Mouse (Mus musculus) megakaryocyte progenitor cell, adult 5-6 weeks (primary cell): ENCODE measurements around the gene Pram1. TPM values are rescaled to one million over a fixed set of nuclear protein-coding genes. Genes with fewer than 3 reads are reported as not detected.

Source experiments
- ATAC-seq: replicated peaks from 2 replicates; pipeline ENCODE4 v1.8.0; 2016; ENCODE audit warnings: mild to moderate bottlenecking, moderate TSS enrichment, inconsistent platforms; ENCODE audit not compliant: poor library complexity
- total RNA-seq, 2 experiments: library from RNA; stranded (forward) in 1 of 2; stranded (reverse) in 1 of 2; fragments of 157-497, 149-512 nt in 1 of 2; fragments of 200-1000 nt in 1 of 2; gene quantifications; 2 replicates each; pipeline versions ENCODE4 v1.2.3 to v1.2.4; 2015 to 2017

Gene Pram1
- total RNA-seq, 2 experiments from 2014 or later: 10.7 to 39.0 TPM

GRCm38 (mm10) chr17:33666813-33667212 is 29.0 kb downstream of the Pram1 start:
- no peak for ATAC-seq

- ATAC-seq: no peak
These were observed 31.8 kb downstream of the Pram1 start for GRCm38 (mm10) chr17:33669681-33670080.

GRCm38 (mm10) chr17:33673837-33674236 is 36.0 kb downstream of the Pram1 start:
- no peak for ATAC-seq

- ATAC-seq: no peak
These were observed 37.6 kb downstream of the Pram1 start for GRCm38 (mm10) chr17:33675452-33675851.

- ATAC-seq: no peak
These were observed 38.2 kb downstream of the Pram1 start for GRCm38 (mm10) chr17:33676086-33676485.

GRCm38 (mm10) chr17:33678771-33679170 is 40.9 kb downstream of the Pram1 start:
- ATAC-seq: peak; percentile 45

- no peak for ATAC-seq
These were observed 43.9 kb downstream of the Pram1 start for GRCm38 (mm10) chr17:33681767-33682166.

GRCm38 (mm10) chr17:33684671-33685231 is 46.9 kb downstream of the Pram1 start:
- peak; percentile 67 for ATAC-seq

GRCm38 (mm10) chr17:33685249-33685653 is 47.4 kb downstream of the Pram1 start:
- ATAC-seq: peak; percentile 95

GRCm38 (mm10) chr17:33686760-33687159 is 48.9 kb downstream of the Pram1 start, which contains the start of gene Hnrnpm:
Hnrnpm (minus strand) TSS chr17:33686860.
- no peak for ATAC-seq

Other genes starting within 250 kb of the Pram1 start
- gene Zfp101, start 243.4 kb upstream of the Pram1 start, total RNA-seq (2015): 15.8 and 24.3 TPM in 2 replicates
- gene Zfp101, start 243.4 kb upstream of the Pram1 start, total RNA-seq (2017): 17.3 and 54.4 TPM in 2 replicates
- not detected in 2 replicates for gene Actl9, start 205.2 kb upstream of the Pram1 start, total RNA-seq (2015)
- not detected in 2 replicates for gene Actl9, start 205.2 kb upstream of the Pram1 start, total RNA-seq (2017)
- 13.8 and 14.0 TPM in 2 replicates for gene Adamts10, start 113.9 kb upstream of the Pram1 start, total RNA-seq (2015)
- gene Adamts10, start 113.9 kb upstream of the Pram1 start, total RNA-seq (2017): 18.5 and 20.6 TPM in 2 replicates
- gene Myo1f, start 82.3 kb upstream of the Pram1 start, total RNA-seq (2015): 43.0 and 45.0 TPM in 2 replicates
- 96.4 and 121 TPM in 2 replicates for gene Myo1f, start 82.3 kb upstream of the Pram1 start, total RNA-seq (2017)
- gene Zfp414, start 9.0 kb upstream of the Pram1 start, total RNA-seq (2015): 41.4 and 48.9 TPM in 2 replicates
- gene Zfp414, start 9.0 kb upstream of the Pram1 start, total RNA-seq (2017): 15.0 and 25.0 TPM in 2 replicates
- gene Hnrnpm, start 48.8 kb downstream of the Pram1 start, total RNA-seq (2015): 496 and 582 TPM in 2 replicates
- 298 and 344 TPM in 2 replicates for gene Hnrnpm, start 48.8 kb downstream of the Pram1 start, total RNA-seq (2017)
- 36.3 and 38.8 TPM in 2 replicates for gene March2, start 80.6 kb downstream of the Pram1 start, total RNA-seq (2015)
- 22.8 and 31.4 TPM in 2 replicates for gene March2, start 80.6 kb downstream of the Pram1 start, total RNA-seq (2017)
- 75.7 and 89.0 TPM in 2 replicates for gene Rab11b, start 122.5 kb downstream of the Pram1 start, total RNA-seq (2015)
- 24.4 and 30.6 TPM in 2 replicates for gene Rab11b, start 122.5 kb downstream of the Pram1 start, total RNA-seq (2017)
- gene Angptl4, start 143.8 kb downstream of the Pram1 start, total RNA-seq (2015): 7.3 and 9.2 TPM in 2 replicates
- gene Angptl4, start 143.8 kb downstream of the Pram1 start, total RNA-seq (2017): 8.4 and 9.7 TPM in 2 replicates
- 9.6 and 12.7 TPM in 2 replicates for gene Kank3, start 172.5 kb downstream of the Pram1 start, total RNA-seq (2015)
- 5.7 and 9.7 TPM in 2 replicates for gene Kank3, start 172.5 kb downstream of the Pram1 start, total RNA-seq (2017)
- 1,132 and 1,209 TPM in 2 replicates for gene Rps28, start 186.5 kb downstream of the Pram1 start, total RNA-seq (2015)
- gene Rps28, start 186.5 kb downstream of the Pram1 start, total RNA-seq (2017): 2,303 and 3,173 TPM in 2 replicates
- gene Ndufa7, start 186.5 kb downstream of the Pram1 start, total RNA-seq (2015): 161 and 174 TPM in 2 replicates
- gene Ndufa7, start 186.5 kb downstream of the Pram1 start, total RNA-seq (2017): 122 and 151 TPM in 2 replicates
- 31.3 and 37.7 TPM in 2 replicates for gene Cd320, start 205.0 kb downstream of the Pram1 start, total RNA-seq (2015)
- 18.8 and 31.9 TPM in 2 replicates for gene Cd320, start 205.0 kb downstream of the Pram1 start, total RNA-seq (2017)
- gene Gm7029, start 235.8 kb downstream of the Pram1 start, total RNA-seq (2015): 2.2 TPM in 1 of 2 replicates, not detected in the other
- not detected in 2 replicates for gene Gm7029, start 235.8 kb downstream of the Pram1 start, total RNA-seq (2017)